Mouse (Mus musculus) brain, embryonic 14.5 days (tissue): ENCODE measurements at regions not wholly inside any gene's neighbourhood (a gene's known extent, or its start where the extent isn't known, plus 50 kb on each side); places are given as distances from the start of the nearest gene placed in this dataset.

Experiments used
- DNase-seq: peaks from one replicate; pipeline ENCODE4 v3.0.0-alpha.2; 2011; ENCODE audit warnings: low read depth
- CTCF ChIP-seq: fragments of 200-500 bp; IDR thresholded peaks from 2 replicates; pipeline ENCODE4 v1.5.1; 2012; ENCODE audit warnings: inconsistent platforms, mild to moderate bottlenecking, moderate library complexity, borderline replicate concordance; ENCODE audit not compliant: insufficient read depth, insufficient read length; ENCODE audit errors: extremely low read depth
- POLR2A ChIP-seq: fragments of 200-500 bp; IDR thresholded peaks from 2 replicates; pipeline ENCODE4 v1.6.1; 2012; ENCODE audit warnings: mild to moderate bottlenecking, inconsistent platforms, borderline replicate concordance; ENCODE audit not compliant: poor library complexity, insufficient read depth, insufficient read length, severe bottlenecking; ENCODE audit errors: extremely low read depth

GRCm38 (mm10) chr2:148300879-148301278 lies 94.3 kb upstream of the Sstr4 start:
- no peak for DNase-seq
- no peak for TF ChIP-seq CTCF
- no peak for TF ChIP-seq POLR2A

GRCm38 (mm10) chr2:148312255-148312654 lies 82.9 kb upstream of the Sstr4 start:
- no peak for TF ChIP-seq POLR2A
- TF ChIP-seq CTCF = no peak
- DNase-seq = no peak

- no peak for DNase-seq
- TF ChIP-seq CTCF (no peak), POLR2A (no peak)
Observed at GRCm38 (mm10) chr2:148320896-148321295, 74.2 kb upstream of the Sstr4 start.

- TF ChIP-seq CTCF = no peak
- TF ChIP-seq POLR2A = no peak
- DNase-seq = no peak
Observed at GRCm38 (mm10) chr2:148325362-148325761, 69.8 kb upstream of the Sstr4 start.

- peak; percentile 30 for DNase-seq
Observed at GRCm38 (mm10) chr2:148325854-148326387, 69.2 kb upstream of the Sstr4 start.

GRCm38 (mm10) chr2:148326414-148326813 lies 68.7 kb upstream of the Sstr4 start:
- no peak for DNase-seq
- TF ChIP-seq CTCF = no peak
- TF ChIP-seq POLR2A = no peak

More at GRCm38 (mm10) chr2:148325854-148326387, 69.2 kb upstream of the Sstr4 start:
- no peak for TF ChIP-seq CTCF
- no peak for TF ChIP-seq POLR2A

GRCm38 (mm10) chr2:148327552-148327951 lies 67.6 kb upstream of the Sstr4 start:
- DNase-seq = no peak
- TF ChIP-seq POLR2A (no peak), CTCF (no peak)

- no peak for DNase-seq
- TF ChIP-seq CTCF (no peak), POLR2A (no peak)
Observed at GRCm38 (mm10) chr2:148330368-148330767, 64.8 kb upstream of the Sstr4 start.

- no peak for DNase-seq
- TF ChIP-seq CTCF (no peak), POLR2A (no peak)
Observed at GRCm38 (mm10) chr2:148334555-148334954, 60.6 kb upstream of the Sstr4 start.

GRCm38 (mm10) chr2:148336626-148337025 lies 58.5 kb upstream of the Sstr4 start:
- no peak for DNase-seq
- TF ChIP-seq CTCF (no peak), POLR2A (no peak)

- peak; percentile 41 for DNase-seq
- TF ChIP-seq POLR2A (no peak), CTCF (no peak)
Observed at GRCm38 (mm10) chr2:148338308-148338768, 56.8 kb upstream of the Sstr4 start.

GRCm38 (mm10) chr2:148338894-148339293 lies 56.2 kb upstream of the Sstr4 start:
- TF ChIP-seq POLR2A = no peak
- no peak for TF ChIP-seq CTCF
- peak; percentile 50 for DNase-seq
